Comparison of ENCODE assay signal across 17 mouse cellular contexts in the genomic region with DNA sequence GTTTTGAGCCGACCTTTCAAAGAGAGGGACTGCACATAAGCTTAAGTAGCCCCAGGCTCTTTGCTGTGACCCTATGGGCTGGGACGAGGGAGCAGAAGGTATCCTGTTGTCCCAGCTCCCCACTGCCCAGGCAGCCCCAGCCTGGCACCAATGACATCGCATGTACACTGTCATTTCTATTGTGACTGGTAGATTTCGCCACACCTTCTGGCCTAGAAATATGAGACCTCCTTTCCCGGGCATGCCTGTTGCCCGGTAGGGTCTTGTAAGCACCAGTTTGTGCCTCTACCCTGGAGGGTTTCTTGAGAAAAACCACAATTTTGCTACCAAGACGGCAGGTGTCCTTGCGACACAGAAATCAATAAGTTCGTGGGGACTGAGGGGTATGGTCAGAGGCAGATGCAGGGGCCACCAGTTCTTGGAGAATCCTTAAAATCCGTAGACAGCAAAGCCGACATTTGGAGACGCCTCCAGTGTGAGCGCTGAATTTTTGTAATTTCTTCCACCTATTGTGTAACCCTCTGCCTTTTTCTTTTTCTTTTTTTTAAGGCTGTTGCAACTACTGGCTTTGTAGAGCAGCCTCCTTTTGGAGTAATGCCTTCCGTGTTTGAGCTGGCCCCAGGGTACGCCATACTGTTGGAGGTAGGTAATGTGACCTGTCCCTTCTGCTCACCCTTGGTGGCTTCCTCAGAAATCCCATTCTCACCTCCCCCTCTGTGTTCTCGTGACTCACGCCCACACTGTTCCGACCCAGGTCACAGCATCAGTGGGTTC. TPM values are rescaled to one million over a fixed set of nuclear protein-coding genes. Genes with fewer than 3 reads are reported as not detected.
"Had no signal": no experiment of that assay in that cellular context is flagged by ENCODE, and none has a peak within 500 bp of the region (broad histone marks: within the 10 kb centered on the region; RNA-seq: fewer than 3 reads in every experiment).

No protein-coding gene starts in this region.

- H3K4me1 ChIP-seq: liver, embryonic 13.5 days; lung, embryonic 15.5 days; megakaryocyte, embryonic 14.5 days; midbrain, embryonic 12.5 days had no signal

- DNase-seq: kidney, adult 9 months; kidney, postnatal 36 days; layer of hippocampus, adult 9-11 months; layer of hippocampus, postnatal 36 days; liver; liver, embryonic 13.5 days; liver, postnatal 0 days; right cerebral cortex, postnatal 14 days; thymus, postnatal 36 days had no signal

- ATAC-seq: liver, postnatal 0 days had no signal

- H3K9me3 ChIP-seq: limb, embryonic 12.5 days; liver, embryonic 13.5 days; lung, embryonic 15.5 days; megakaryocyte, embryonic 14.5 days; midbrain, embryonic 12.5 days had no signal

- H3K27me3 ChIP-seq: limb, embryonic 12.5 days; liver, embryonic 13.5 days; lung, embryonic 15.5 days; midbrain, embryonic 12.5 days had no signal

- H3K4me3 ChIP-seq: limb, embryonic 12.5 days; liver, embryonic 13.5 days; lung, embryonic 15.5 days; megakaryocyte, embryonic 14.5 days; midbrain, embryonic 12.5 days had no signal

- H3K36me3 ChIP-seq: limb, embryonic 12.5 days; liver, embryonic 13.5 days; lung, embryonic 15.5 days; midbrain, embryonic 12.5 days had no signal

RNA-seq across cellular contexts. Expression of gene Gm47289, which starts 36.2 kb away (rescaled TPM):
- total RNA-seq: layer of hippocampus, adult 18-20 months; layer of hippocampus, postnatal 36 days; left cerebral cortex, adult 8-10 months; left cerebral cortex, postnatal 25 days; midbrain, postnatal 0 days had no signal
